Mouse (Mus musculus) neural tube, embryonic 14.5 days (tissue): ENCODE measurements around the gene Rasa4. TPM values are rescaled to one million over a fixed set of nuclear protein-coding genes. Genes with fewer than 3 reads are reported as not detected.
"Not testable (repeated sequence)": the region's sequence is repeated elsewhere in the genome, so short reads cannot be mapped to it uniquely, and the experiment has no call there.

Source experiments
- ATAC-seq: fragments of 200-750 bp; cut with Nextera tagmentation; 2 replicates; pipeline ENCODE4 v1.8.0; 2017; ENCODE audit warnings: low read depth, mild to moderate bottlenecking, moderate TSS enrichment, moderate library complexity
- H3K27ac ChIP-seq: fragments of 300-500 bp; sonication (generic); 2 replicates; pipeline ENCODE4 v1.5.1; 2014; ENCODE audit warnings: low read depth, mild to moderate bottlenecking, control low read depth, low read length, moderate library complexity, mixed read lengths
- H3K27me3 ChIP-seq: fragments of 300-500 bp; sonication (generic); 2 replicates; pipeline ENCODE4 v1.6.1; 2014; ENCODE audit warnings: low read length; ENCODE audit not compliant: control insufficient read depth, insufficient read depth
- H3K36me3 ChIP-seq: fragments of 300-500 bp; sonication (generic); 2 replicates; pipeline ENCODE4 v1.6.1; 2014; ENCODE audit warnings: low read length, mixed read lengths; ENCODE audit not compliant: control insufficient read depth, insufficient read depth
- H3K4me1 ChIP-seq: fragments of 300-500 bp; sonication (generic); 2 replicates; pipeline ENCODE4 v1.6.1; 2014; ENCODE audit warnings: low read length; ENCODE audit not compliant: control insufficient read depth, insufficient read depth
- H3K4me2 ChIP-seq: fragments of 300-500 bp; sonication (generic); 2 replicates; pipeline ENCODE4 v1.6.1; 2014; ENCODE audit warnings: mild to moderate bottlenecking, low read depth, low read length, control low read depth
- H3K4me3 ChIP-seq: fragments of 300-500 bp; sonication (generic); 2 replicates; pipeline ENCODE4 v1.5.1; 2014; ENCODE audit warnings: low read depth, low read length, control low read depth, mixed read lengths
- H3K9ac ChIP-seq: fragments of 300-500 bp; sonication (generic); replicated peaks from 2 replicates; pipeline ENCODE4 v1.6.1; 2014; ENCODE audit warnings: low read depth, mild to moderate bottlenecking, control low read depth, low read length, mixed read lengths
- H3K9me3 ChIP-seq: fragments of 300-500 bp; sonication (generic); 2 replicates; pipeline ENCODE4 v1.6.1; 2016; ENCODE audit warnings: low read length; ENCODE audit not compliant: control insufficient read depth
- WGBS: fragments of 180-500 bp; shearing (Covaris S2); extraction: QIAGEN DNeasy Blood & Tissue Kit; methylation state at CpG from one replicate; pipeline ENCODE4 v1.1.7; 2014; 5-methylcytosine and 5-hydroxymethylcytosine counted together
- polyA plus RNA-seq: library from polyadenylated mRNA; unstranded; fragments of >200 nt; fragmentation: Nextera tagmentation; extraction: Ambion mirVana; gene quantifications from 2 replicates; pipeline ENCODE4 v1.2.1, GENCODE M21; 2014

Gene Rasa4
- polyA plus RNA-seq, 1 experiment from 2014 or later = 15.0 TPM

- Histone ChIP-seq H3K27ac (no peak overlapping the region), H3K27me3 (no peaks in the 10 kb centered on the region), H3K4me2 (no peak overlapping the region), H3K4me1 (no peaks in the 10 kb centered on the region), H3K9ac (no peak overlapping the region), H3K4me3 (no peak overlapping the region), H3K9me3 (no peaks in the 10 kb centered on the region), H3K36me3 (peaks cover 20% of the 10 kb centered on the region; the same call in 1 of the 2 replicates)
- 87% methylated on average over 5 of the region's 5 CpGs for WGBS
- no peak for ATAC-seq
Observed at GRCm38 (mm10) chr5:136142746-136143145, 59.0 kb downstream of the Rasa4 start.

- no peaks in the 10 kb centered on the region for H3K27me3 ChIP-seq
- no peak for ATAC-seq
- H3K4me3 ChIP-seq = no peak overlapping the region
- H3K9ac ChIP-seq = no peak overlapping the region
- peaks cover 20% of the 10 kb centered on the region; the same call in 1 of the 2 replicates for H3K36me3 ChIP-seq
- 92% methylated on average over 6 of the region's 6 CpGs for WGBS
- no peaks in the 10 kb centered on the region for H3K4me1 ChIP-seq
- no peak overlapping the region for H3K27ac ChIP-seq
- no peak overlapping the region for H3K4me2 ChIP-seq
- no peaks in the 10 kb centered on the region for H3K9me3 ChIP-seq
Observed at GRCm38 (mm10) chr5:136143161-136143755, 59.5 kb downstream of the Rasa4 start.

GRCm38 (mm10) chr5:136144606-136145430, 61.1 kb downstream of the Rasa4 start:
- H3K9ac ChIP-seq = no peak overlapping the region
- no peak overlapping the region for H3K4me2 ChIP-seq
- H3K27ac ChIP-seq = no peak overlapping the region

GRCm38 (mm10) chr5:136146936-136147335, 63.2 kb downstream of the Rasa4 start:
- WGBS = 91% methylated on average over 1 of the region's 1 CpGs
- ATAC-seq = no peak
- Histone ChIP-seq H3K4me1 (no peaks in the 10 kb centered on the region), H3K4me2 (no peak overlapping the region), H3K4me3 (no peak overlapping the region), H3K27me3 (no peaks in the 10 kb centered on the region), H3K9ac (no peak overlapping the region), H3K27ac (no peak overlapping the region), H3K36me3 (no peaks in the 10 kb centered on the region), H3K9me3 (no peaks in the 10 kb centered on the region)

More at GRCm38 (mm10) chr5:136144606-136145430, 61.1 kb downstream of the Rasa4 start:
- H3K4me3 ChIP-seq = no peak overlapping the region
- no peaks in the 10 kb centered on the region for H3K4me1 ChIP-seq
- H3K36me3 ChIP-seq = peaks cover 14% of the 10 kb centered on the region; the same call in 1 of the 2 replicates
- H3K27me3 ChIP-seq = no peaks in the 10 kb centered on the region
- WGBS = 65% methylated on average over 12 of the region's 12 CpGs
- H3K9me3 ChIP-seq = no peaks in the 10 kb centered on the region
- ATAC-seq = no peak

GRCm38 (mm10) chr5:136147704-136148103, 64.0 kb downstream of the Rasa4 start:
- no peak overlapping the region for H3K4me3 ChIP-seq
- H3K27ac ChIP-seq = no peak overlapping the region
- 76% methylated on average over 8 of the region's 8 CpGs for WGBS
- H3K9ac ChIP-seq = no peak overlapping the region
- no peaks in the 10 kb centered on the region for H3K4me1 ChIP-seq
- no peaks in the 10 kb centered on the region for H3K9me3 ChIP-seq
- no peak for ATAC-seq
- H3K4me2 ChIP-seq = no peak overlapping the region
- H3K36me3 ChIP-seq = no peaks in the 10 kb centered on the region
- no peaks in the 10 kb centered on the region for H3K27me3 ChIP-seq

- H3K4me1 ChIP-seq, H3K4me3 ChIP-seq, ATAC-seq, H3K9ac ChIP-seq, H3K27me3 ChIP-seq, H3K4me2 ChIP-seq, H3K9me3 ChIP-seq, H3K27ac ChIP-seq, H3K36me3 ChIP-seq: not testable (repeated sequence)
- 75% methylated on average over 5 of the region's 5 CpGs for WGBS
Observed at GRCm38 (mm10) chr5:136149134-136149576, 65.4 kb downstream of the Rasa4 start.

- H3K27ac ChIP-seq = no peak overlapping the region
- no peaks in the 10 kb centered on the region for H3K4me1 ChIP-seq
- no peaks in the 10 kb centered on the region for H3K36me3 ChIP-seq
- no peak overlapping the region for H3K9ac ChIP-seq
- no peak overlapping the region for H3K4me2 ChIP-seq
- H3K4me3 ChIP-seq = no peak overlapping the region
- WGBS = 85% methylated on average over 8 of the region's 8 CpGs
- H3K9me3 ChIP-seq = no peaks in the 10 kb centered on the region
- no peaks in the 10 kb centered on the region for H3K27me3 ChIP-seq
- ATAC-seq = no peak
Observed at GRCm38 (mm10) chr5:136152365-136152764, 68.6 kb downstream of the Rasa4 start.

GRCm38 (mm10) chr5:136155399-136155798, 71.7 kb downstream of the Rasa4 start:
- Histone ChIP-seq H3K9me3 (no peaks in the 10 kb centered on the region), H3K4me2 (no peak overlapping the region), H3K9ac (no peak overlapping the region), H3K27ac (no peak overlapping the region), H3K4me1 (no peaks in the 10 kb centered on the region), H3K36me3 (peaks cover under 1% of the 10 kb centered on the region; the same call in 1 of the 2 replicates), H3K27me3 (no peaks in the 10 kb centered on the region), H3K4me3 (no peak overlapping the region)
- no peak for ATAC-seq
- 78% methylated on average over 5 of the region's 5 CpGs for WGBS

- ATAC-seq, H3K4me3 ChIP-seq, H3K36me3 ChIP-seq, H3K4me2 ChIP-seq, H3K9me3 ChIP-seq, H3K4me1 ChIP-seq, H3K27ac ChIP-seq, H3K9ac ChIP-seq, H3K27me3 ChIP-seq: not testable (repeated sequence)
- 92% methylated on average over 10 of the region's 12 CpGs for WGBS
Observed at GRCm38 (mm10) chr5:136160084-136160483, 76.4 kb downstream of the Rasa4 start.
